Mouse (Mus musculus) midbrain, embryonic 15.5 days (tissue): ENCODE data around the gene Pde6c. TPM values are rescaled to one million over a fixed set of nuclear protein-coding genes. Genes with fewer than 3 reads are reported as not detected.
A peak's percentile ranks its signal among the peaks of the same experiment; 100 is the strongest.

ENCODE experiments used
- ATAC-seq: fragments of 200-750 bp; cut with Nextera tagmentation; replicated peaks from 2 replicates; pipeline ENCODE4 v1.8.0; 2017; ENCODE audit warnings: moderate TSS enrichment
- H3K27ac ChIP-seq: fragments of 300-500 bp; sonication (generic); 2 replicates; pipeline ENCODE4 v1.5.1; 2015; ENCODE audit warnings: mild to moderate bottlenecking, inconsistent platforms
- H3K27me3 ChIP-seq: fragments of 300-500 bp; sonication (generic); replicated peaks from 2 replicates; pipeline ENCODE4 v1.6.1; 2015; ENCODE audit warnings: inconsistent platforms
- H3K36me3 ChIP-seq: fragments of 300-500 bp; sonication (generic); replicated peaks from 2 replicates; pipeline ENCODE4 v1.6.1; 2015; ENCODE audit warnings: inconsistent platforms
- H3K4me1 ChIP-seq: fragments of 300-500 bp; sonication (generic); 2 replicates; pipeline ENCODE4 v1.6.1; 2015; ENCODE audit warnings: inconsistent platforms
- H3K4me2 ChIP-seq: fragments of 300-500 bp; sonication (generic); 2 replicates; pipeline ENCODE4 v1.6.1; 2015; ENCODE audit warnings: inconsistent platforms, mild to moderate bottlenecking, moderate library complexity
- H3K4me3 ChIP-seq: fragments of 300-500 bp; sonication (generic); 2 replicates; pipeline ENCODE4 v1.5.1; 2015; ENCODE audit warnings: mild to moderate bottlenecking, inconsistent platforms
- H3K9ac ChIP-seq: fragments of 300-500 bp; sonication (generic); 2 replicates; pipeline ENCODE4 v1.6.1; 2015; ENCODE audit warnings: mild to moderate bottlenecking, inconsistent platforms
- H3K9me3 ChIP-seq: fragments of 300-500 bp; sonication (generic); 2 replicates; pipeline ENCODE4 v1.6.1; 2016; ENCODE audit warnings: inconsistent platforms
- WGBS: fragments of 180-500 bp; shearing (Covaris S2); methylation state at CpG from one replicate; pipeline ENCODE4 v1.1.7; 2015; ENCODE audit warnings: mixed read lengths; 5-methylcytosine and 5-hydroxymethylcytosine counted together
- polyA plus RNA-seq: library from polyadenylated mRNA; unstranded; fragments of >200 nt; fragmentation: Nextera tagmentation; extraction: Ambion mirVana; gene quantifications from 2 replicates; pipeline ENCODE4 v1.2.1, GENCODE M21; 2015

The Pde6c gene
- polyA plus RNA-seq, 1 experiment from 2014 or later: 0.06 TPM

DNA sequence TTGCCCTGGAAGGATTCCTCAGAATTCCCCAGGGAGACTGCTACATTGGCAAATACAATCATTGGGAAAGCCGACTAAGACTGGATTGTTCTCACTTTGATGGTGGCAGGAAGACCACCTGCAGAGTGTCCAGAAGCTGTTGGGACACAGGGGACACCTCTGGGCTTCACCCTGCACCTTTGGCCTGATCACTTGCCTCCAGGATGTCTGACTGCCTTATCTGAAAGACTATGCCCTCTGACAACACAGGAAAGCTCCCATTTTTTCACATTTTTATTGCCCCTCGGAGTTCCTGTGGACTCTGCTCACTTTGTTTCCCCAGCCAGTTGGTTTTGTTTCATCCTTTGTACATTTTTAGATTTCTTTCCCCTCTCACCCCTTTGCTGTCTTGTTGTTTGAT, 32.1 kb downstream of the Pde6c start:
- H3K27me3 ChIP-seq: no peaks in the 10 kb centered on the region
- H3K27ac ChIP-seq: no peak overlapping the region
- no peak overlapping the region for H3K4me3 ChIP-seq
- H3K4me2 ChIP-seq: no peak overlapping the region
- no peaks in the 10 kb centered on the region for H3K4me1 ChIP-seq
- no peak for ATAC-seq
- H3K36me3 ChIP-seq: no peaks in the 10 kb centered on the region
- 65% methylated on average over 2 of the region's 2 CpGs for WGBS
- no peaks in the 10 kb centered on the region for H3K9me3 ChIP-seq
- no peak overlapping the region for H3K9ac ChIP-seq

DNA sequence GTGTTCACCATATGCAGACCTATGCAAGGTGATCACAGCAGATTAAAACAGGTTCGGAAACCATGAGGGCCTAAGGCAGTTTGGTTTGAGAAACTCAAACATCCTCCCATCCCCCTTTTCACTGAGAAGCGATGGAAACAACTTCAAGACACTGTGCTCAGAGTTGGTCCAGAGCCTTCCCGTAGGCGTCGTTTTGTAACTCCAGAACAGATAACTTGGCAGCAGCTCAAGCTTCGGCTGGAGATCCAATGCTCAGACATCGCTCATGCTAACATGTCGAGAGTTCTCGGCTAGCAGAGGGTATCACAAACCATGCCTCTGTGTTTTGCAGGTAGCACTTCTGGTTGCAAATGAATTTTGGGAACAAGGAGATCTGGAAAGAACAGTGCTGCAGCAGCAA, 47.1 kb downstream of the Pde6c start:
- WGBS: 93% methylated on average over 9 of the region's 9 CpGs
- no peak overlapping the region for H3K4me3 ChIP-seq

DNA sequence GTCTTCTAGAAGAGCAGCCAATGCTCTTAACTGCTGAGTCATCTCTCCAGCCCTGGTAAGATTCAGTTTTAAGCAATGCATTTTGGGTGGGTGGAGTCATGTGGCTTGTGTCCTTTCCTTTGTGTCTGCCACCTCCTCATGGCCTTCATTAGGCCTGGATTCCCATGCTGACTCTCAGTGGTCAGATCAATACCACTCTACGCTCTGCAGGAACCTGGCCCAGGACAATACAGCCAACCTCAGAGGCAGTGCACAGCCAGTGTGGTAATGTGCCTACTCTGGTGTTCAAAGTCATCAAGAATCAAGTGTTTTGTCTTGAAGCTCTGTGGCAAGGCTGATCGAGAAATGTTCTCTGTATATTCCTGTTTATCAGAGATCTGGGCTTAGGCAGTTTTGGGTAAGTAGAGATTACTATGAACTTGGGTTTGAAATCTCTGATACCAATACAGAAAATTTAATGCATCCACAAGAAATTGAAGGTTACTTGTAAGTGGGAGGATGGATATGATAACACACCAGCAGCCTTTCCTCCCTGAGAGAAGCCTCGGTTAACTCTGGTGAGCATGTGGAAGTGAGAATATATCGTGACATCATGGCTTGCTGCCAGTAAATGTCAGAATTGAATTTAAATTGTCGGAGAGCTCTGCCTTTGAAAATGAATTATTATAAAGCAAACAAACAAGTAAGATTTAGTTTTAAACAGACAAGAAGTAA, 54.2 kb downstream of the Pde6c start:
- Histone ChIP-seq H3K27me3 (no peaks in the 10 kb centered on the region), H3K36me3 (peaks cover 8% of the 10 kb centered on the region; the same call in 1 of the 2 replicates), H3K9ac (no peak overlapping the region), H3K27ac (no peak overlapping the region), H3K4me3 (no peak overlapping the region), H3K9me3 (no peaks in the 10 kb centered on the region), H3K4me2 (no peak overlapping the region), H3K4me1 (no peaks in the 10 kb centered on the region)
- no peak for ATAC-seq
- WGBS: 93% methylated on average over 5 of the region's 5 CpGs

More for the DNA sequence above, 47.1 kb downstream of the Pde6c start:
- Histone ChIP-seq H3K4me2 (no peak overlapping the region), H3K9ac (no peak overlapping the region), H3K4me1 (no peaks in the 10 kb centered on the region), H3K36me3 (no peaks in the 10 kb centered on the region), H3K27me3 (no peaks in the 10 kb centered on the region), H3K9me3 (no peaks in the 10 kb centered on the region), H3K27ac (no peak overlapping the region)
- ATAC-seq: no peak

DNA sequence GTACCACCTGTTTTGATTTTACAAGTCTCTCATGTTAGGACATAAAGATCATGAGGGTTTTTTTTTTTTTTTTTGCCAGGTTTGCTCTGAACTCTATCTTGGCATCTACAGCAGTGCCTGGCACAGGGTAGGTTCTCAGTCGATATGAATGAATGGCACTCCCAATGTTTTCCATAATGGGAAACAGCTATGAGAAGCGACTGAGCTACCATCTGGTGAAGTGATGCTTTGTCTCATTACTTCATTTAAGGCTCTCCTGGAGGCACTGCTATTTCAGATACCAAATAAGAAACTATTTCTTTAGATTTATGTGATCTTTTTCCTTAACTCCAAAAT, 54.7 kb downstream of the Pde6c start:
- no peak for ATAC-seq
- 89% methylated on average over 2 of the region's 2 CpGs for WGBS
- Histone ChIP-seq H3K36me3 (peaks cover 8% of the 10 kb centered on the region; the same call in 1 of the 2 replicates), H3K4me3 (no peak overlapping the region), H3K9me3 (no peaks in the 10 kb centered on the region), H3K27me3 (no peaks in the 10 kb centered on the region), H3K27ac (no peak overlapping the region), H3K9ac (no peak overlapping the region), H3K4me1 (no peaks in the 10 kb centered on the region), H3K4me2 (no peak overlapping the region)

DNA sequence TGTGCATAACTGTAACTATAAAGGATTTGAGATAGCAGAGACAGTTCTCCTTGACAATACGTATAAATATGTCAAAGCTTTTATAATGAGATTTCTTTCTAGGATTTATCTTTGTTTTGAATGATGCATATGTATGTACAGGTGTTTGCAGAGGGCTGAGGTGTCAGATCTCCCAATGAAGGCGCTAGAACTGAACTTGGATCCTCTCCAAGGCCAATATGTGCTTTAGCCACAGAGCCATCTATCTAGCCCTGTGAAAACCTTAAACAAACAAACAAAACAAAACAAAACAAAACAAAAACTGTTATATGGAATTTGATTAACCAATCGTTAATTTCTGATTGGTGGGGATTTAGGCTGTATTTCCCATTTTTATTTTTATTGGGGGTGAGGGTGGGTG, 58.0 kb downstream of the Pde6c start:
- H3K9me3 ChIP-seq: no peaks in the 10 kb centered on the region
- no peak overlapping the region for H3K27ac ChIP-seq
- no peaks in the 10 kb centered on the region for H3K4me1 ChIP-seq
- H3K9ac ChIP-seq: no peak overlapping the region
- H3K27me3 ChIP-seq: no peaks in the 10 kb centered on the region
- no peak overlapping the region for H3K4me2 ChIP-seq
- no peak overlapping the region for H3K4me3 ChIP-seq
- peaks cover 12% of the 10 kb centered on the region for H3K36me3 ChIP-seq
- WGBS: 92% methylated on average over 3 of the region's 3 CpGs
- no peak for ATAC-seq

DNA sequence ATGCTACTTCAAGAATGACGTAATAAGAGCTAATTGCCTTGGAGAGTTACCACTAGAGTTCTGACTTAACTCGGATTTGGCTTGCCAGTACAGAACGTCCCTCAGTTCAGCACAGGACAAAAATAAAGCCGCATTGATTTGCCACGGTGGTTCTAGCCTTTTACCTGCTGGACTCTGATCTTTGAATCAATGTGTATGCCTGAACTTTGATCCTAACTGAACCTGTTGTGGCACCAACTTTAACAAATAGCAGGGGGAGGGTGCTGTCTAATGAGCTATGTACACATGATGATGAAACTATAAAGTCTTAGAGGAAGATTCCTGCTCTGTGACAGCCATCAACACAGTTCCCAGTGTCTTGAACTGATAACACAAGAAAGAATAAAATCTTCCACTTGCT, 58.9 kb downstream of the Pde6c start:
- Histone ChIP-seq H3K27me3 (no peaks in the 10 kb centered on the region), H3K4me3 (no peak overlapping the region), H3K4me2 (no peak overlapping the region), H3K27ac (no peak overlapping the region), H3K36me3 (peaks cover 12% of the 10 kb centered on the region), H3K9me3 (no peaks in the 10 kb centered on the region), H3K9ac (no peak overlapping the region), H3K4me1 (no peaks in the 10 kb centered on the region)
- 81% methylated on average over 5 of the region's 5 CpGs for WGBS
- ATAC-seq: no peak

DNA sequence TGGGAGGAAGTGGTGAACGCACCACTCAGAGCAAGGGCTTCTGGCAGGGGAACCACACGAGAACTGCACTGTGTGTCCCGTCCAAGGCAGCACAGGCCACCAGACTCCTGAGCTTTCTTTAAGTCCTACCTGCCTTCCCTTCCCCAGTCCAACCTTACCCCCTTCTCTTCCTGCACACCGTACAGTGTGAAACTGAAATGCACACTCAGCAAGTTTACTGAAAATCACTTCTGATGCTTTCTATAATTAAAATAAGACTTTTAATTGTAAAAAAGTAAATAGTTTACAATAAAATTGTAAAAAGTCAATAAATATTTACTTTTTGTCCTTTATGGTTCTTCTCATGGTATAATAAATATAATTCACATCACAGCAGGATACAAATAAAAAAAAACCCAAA, 62.7 kb downstream of the Pde6c start:
- H3K9me3 ChIP-seq: no peaks in the 10 kb centered on the region
- 93% methylated on average over 4 of the region's 4 CpGs for WGBS

DNA sequence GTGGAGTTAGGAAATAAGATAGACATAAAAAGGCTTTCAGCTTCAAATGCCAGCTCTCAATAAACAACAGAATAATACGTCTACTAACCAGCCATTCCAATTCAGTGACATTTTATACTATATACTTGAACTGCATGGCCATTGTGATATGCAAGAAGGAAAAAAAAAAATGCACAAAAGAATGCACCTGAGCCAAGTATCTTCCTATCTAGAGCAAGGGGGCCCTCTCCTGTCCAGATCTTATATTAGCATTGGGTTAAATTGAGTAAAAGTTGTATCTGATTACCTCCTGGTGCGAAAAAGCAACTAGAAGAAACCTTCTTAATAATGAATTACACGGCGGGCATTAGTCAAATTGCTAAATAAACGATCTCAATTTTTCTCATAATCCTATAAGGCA, 66.2 kb downstream of the Pde6c start:
- H3K27me3 ChIP-seq: no peaks in the 10 kb centered on the region
- H3K9me3 ChIP-seq: no peaks in the 10 kb centered on the region
- no peak overlapping the region for H3K4me2 ChIP-seq
- H3K27ac ChIP-seq: no peak overlapping the region
- H3K4me1 ChIP-seq: no peaks in the 10 kb centered on the region
- no peak overlapping the region for H3K9ac ChIP-seq
- H3K36me3 ChIP-seq: peaks cover 8% of the 10 kb centered on the region
- no peak overlapping the region for H3K4me3 ChIP-seq
- ATAC-seq: no peak
- 88% methylated on average over 5 of the region's 5 CpGs for WGBS

More for the DNA sequence above, 62.7 kb downstream of the Pde6c start:
- Histone ChIP-seq H3K4me3 (no peak overlapping the region), H3K36me3 (peaks cover 4% of the 10 kb centered on the region; the same call in 1 of the 2 replicates), H3K4me1 (no peaks in the 10 kb centered on the region), H3K4me2 (no peak overlapping the region), H3K27me3 (no peaks in the 10 kb centered on the region), H3K9ac (no peak overlapping the region), H3K27ac (no peak overlapping the region)
- ATAC-seq: no peak

DNA sequence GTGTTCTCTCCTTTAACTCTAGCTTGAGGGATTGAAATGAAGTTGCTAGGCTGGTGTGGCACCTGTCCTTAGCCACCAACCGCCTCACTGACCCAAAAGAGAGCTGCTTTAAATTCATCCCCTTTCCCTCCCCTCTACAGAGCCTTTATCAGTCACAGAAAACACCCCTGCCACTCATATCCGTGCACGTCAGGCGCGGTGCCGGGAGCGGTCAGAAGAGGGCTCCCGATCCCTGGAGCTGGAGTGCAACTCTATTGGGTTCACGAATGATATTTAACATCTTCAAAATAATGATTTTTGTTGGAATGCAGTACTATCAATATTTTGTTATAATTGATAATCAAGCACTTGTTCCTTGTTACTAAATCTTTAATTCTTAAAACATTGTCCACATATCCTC, 74.1 kb downstream of the Pde6c start:
- H3K4me3 ChIP-seq: no peak overlapping the region
- peak; percentile 75 for ATAC-seq
- H3K27ac ChIP-seq: no peak overlapping the region
- no peak overlapping the region for H3K9ac ChIP-seq
- H3K27me3 ChIP-seq: no peaks in the 10 kb centered on the region
- 53% methylated on average over 9 of the region's 9 CpGs for WGBS
- no peaks in the 10 kb centered on the region for H3K9me3 ChIP-seq
- no peak overlapping the region for H3K4me2 ChIP-seq
- H3K4me1 ChIP-seq: no peaks in the 10 kb centered on the region
- peaks cover 4% of the 10 kb centered on the region for H3K36me3 ChIP-seq

DNA sequence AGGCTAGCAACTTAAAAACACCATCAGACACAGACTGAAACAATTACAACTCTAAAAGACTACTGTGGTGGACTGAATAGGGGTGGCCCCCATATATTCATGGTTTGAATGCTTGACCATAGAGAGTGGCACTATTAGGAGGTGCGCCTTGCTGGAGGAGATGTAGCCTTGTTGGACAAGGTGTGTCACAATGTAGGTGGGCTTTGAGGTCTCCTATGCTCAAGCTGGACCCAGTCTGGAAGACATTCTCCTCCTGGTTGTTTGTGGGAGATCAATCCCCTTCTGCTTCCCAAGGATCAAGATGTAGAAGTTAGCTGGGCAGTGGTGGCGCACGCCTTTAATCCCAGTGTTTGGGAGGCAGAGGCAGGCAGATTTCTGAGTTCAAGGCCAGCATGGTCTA, 85.1 kb downstream of the Pde6c start:
- Histone ChIP-seq H3K4me3 (no peak overlapping the region), H3K27ac (no peak overlapping the region), H3K4me2 (no peak overlapping the region), H3K4me1 (peaks cover 5% of the 10 kb centered on the region), H3K36me3 (peaks cover 3% of the 10 kb centered on the region; the same call in 1 of the 2 replicates), H3K27me3 (no peaks in the 10 kb centered on the region), H3K9me3 (no peaks in the 10 kb centered on the region), H3K9ac (no peak overlapping the region)
- ATAC-seq: no peak
- 100% methylated on average over 3 of the region's 3 CpGs for WGBS

DNA sequence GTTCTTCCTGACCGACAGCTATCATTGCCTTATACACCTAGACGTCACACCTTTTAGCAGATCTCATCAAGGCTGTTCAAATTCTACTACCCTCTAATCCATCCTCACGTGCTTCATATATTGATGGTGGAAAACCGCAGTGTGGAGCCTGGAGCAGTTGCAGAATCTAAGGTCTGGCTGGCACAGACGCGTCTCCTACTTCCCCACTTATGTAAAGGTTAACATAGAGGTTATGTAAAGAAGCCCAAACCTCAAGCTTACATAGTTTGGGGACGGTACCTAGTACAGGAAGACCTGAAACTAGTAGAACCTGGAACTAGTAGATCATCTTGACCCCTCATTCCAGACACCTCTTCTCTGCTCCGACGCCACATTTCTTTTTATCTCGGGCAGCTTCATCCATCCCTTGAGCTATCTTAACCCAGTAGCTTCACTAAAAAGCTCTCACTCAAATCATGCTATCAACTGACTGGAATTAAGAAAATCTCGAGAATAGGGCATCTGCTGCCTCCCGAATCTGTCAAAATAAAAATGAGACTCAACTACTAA, 90.8 kb downstream of the Pde6c start:
- Histone ChIP-seq H3K4me2 (peak overlapping the region; percentile 68), H3K4me1 (peaks cover 16% of the 10 kb centered on the region), H3K27me3 (no peaks in the 10 kb centered on the region), H3K9me3 (no peaks in the 10 kb centered on the region), H3K36me3 (no peaks in the 10 kb centered on the region), H3K4me3 (peak overlapping the region; percentile 60), H3K9ac (peak overlapping the region; percentile 65), H3K27ac (peak overlapping the region; percentile 96)
- 12% methylated on average over 12 of the region's 12 CpGs for WGBS
- ATAC-seq: peak; percentile 43

DNA sequence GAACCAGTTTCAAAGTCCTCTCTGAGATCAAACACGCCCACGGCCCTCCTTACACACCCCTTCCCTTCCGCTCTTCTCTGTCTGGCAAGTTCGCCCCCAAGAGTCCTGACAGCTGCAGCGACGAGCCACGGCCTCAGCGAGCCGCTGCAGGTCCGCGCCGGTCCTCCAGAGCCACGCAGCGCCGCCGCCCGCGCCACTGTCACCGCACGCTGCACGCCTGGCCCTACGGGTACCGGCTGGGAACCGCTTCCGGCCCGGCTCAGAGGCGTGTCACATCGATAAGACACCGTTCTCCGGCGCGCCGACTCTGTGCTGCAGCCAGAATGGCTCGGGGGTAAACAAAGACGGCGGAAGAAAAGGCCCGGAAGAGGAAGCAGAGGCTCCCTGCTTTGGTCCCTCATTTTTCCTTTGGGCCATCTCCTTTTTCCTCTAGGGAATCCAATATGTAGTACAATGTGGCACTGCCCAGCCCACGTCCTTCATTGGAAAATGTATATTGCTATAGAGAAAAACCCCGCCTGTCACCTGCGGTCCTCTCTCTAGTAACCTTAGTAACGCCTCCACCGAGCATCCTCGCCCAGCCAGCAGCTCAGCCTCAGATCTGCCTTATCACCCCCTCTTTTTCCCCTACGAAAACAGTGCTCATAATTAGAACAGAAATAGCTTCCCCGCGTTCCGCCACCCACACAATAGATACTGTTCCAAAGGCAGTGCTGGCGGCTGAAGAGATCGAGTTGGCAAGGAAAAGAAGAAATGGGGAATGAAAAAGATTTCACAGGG, 91.5 kb downstream of the Pde6c start, which contains the start of gene Fra10ac1:
TSS of gene Fra10ac1 (minus strand) at position 252 of the 780 bp plus-strand sequence.
- no peaks in the 10 kb centered on the region for H3K36me3 ChIP-seq
- H3K4me3 ChIP-seq: peak within 1 kb of the TSS; percentile 60
- H3K27ac ChIP-seq: peak within 1 kb of the TSS; percentile 96
- H3K9ac ChIP-seq: peak within 1 kb of the TSS; percentile 65
- H3K4me1 ChIP-seq: peaks cover 16% of the 10 kb centered on the region
- peak within 1 kb of the TSS; percentile 68 for H3K4me2 ChIP-seq
- no peaks in the 10 kb centered on the region for H3K9me3 ChIP-seq
- peak; percentile 99 for ATAC-seq
- WGBS: under 1% methylated on average over 49 of the region's 49 CpGs
- no peaks in the 10 kb centered on the region for H3K27me3 ChIP-seq
